Mouse (Mus musculus): ENCODE data around the gene Gmpr.

GRCm38 (mm10) chr13:45569932-45570331, 62.7 kb downstream of the Gmpr start:
- no peak for TF ChIP-seq CTCF (IDR thresholded peaks at IDR 0.05; ENCODE audit: low read depth)
- TF ChIP-seq EP300 (IDR thresholded peaks at IDR 0.05; ENCODE audit: low read depth): no peak
